Mouse (Mus musculus) liver, embryonic 14.5 days (tissue): ENCODE measurements around the gene Fcrlb. TPM values are rescaled to one million over a fixed set of nuclear protein-coding genes. Genes with fewer than 3 reads are reported as not detected.
"Not testable (repeated sequence)": the region's sequence is repeated elsewhere in the genome, so short reads cannot be mapped to it uniquely, and the experiment has no call there.

ENCODE experiments used
- ATAC-seq: fragments of 200-750 bp; cut with Nextera tagmentation; 2 replicates; pipeline ENCODE4 v1.8.0; 2017; ENCODE audit warnings: moderate number of reproducible peaks, mild to moderate bottlenecking, moderate library complexity; ENCODE audit not compliant: insufficient read depth
- DNase-seq, 3 experiments: peaks; one replicate each; pipeline ENCODE4 v3.0.0-alpha.2; 2012 to 2013; ENCODE audit warnings: low read depth in 3 of 3, low spot score in 3 of 3
- H3K27ac ChIP-seq: fragments of 300-500 bp; sonication (generic); 2 replicates; pipeline ENCODE4 v1.5.1; 2014; ENCODE audit warnings: moderate library complexity, mild to moderate bottlenecking, control low read depth, inconsistent platforms
- H3K27me3 ChIP-seq: fragments of 300-500 bp; sonication (generic); 2 replicates; pipeline ENCODE4 v1.6.1; 2014; ENCODE audit warnings: mild to moderate bottlenecking, low read length, moderate library complexity; ENCODE audit not compliant: control insufficient read depth, insufficient read depth
- H3K36me3 ChIP-seq: fragments of 300-500 bp; sonication (generic); replicated peaks from 2 replicates; pipeline ENCODE4 v1.6.1; 2014; ENCODE audit warnings: low read depth; ENCODE audit not compliant: control insufficient read depth, insufficient read depth
- H3K4me1 ChIP-seq, 2 experiments: fragments of 200-500 bp in 1 of 2; fragments of 300-500 bp in 1 of 2; sonication (generic) in 1 of 2; replicated peaks; 2 replicates each; pipeline ENCODE4 v1.6.1; 2012 to 2014; ENCODE audit warnings: antibody characterized with exemption in 1 of 2, inconsistent platforms in 1 of 2, low read length in 1 of 2; ENCODE audit not compliant: control insufficient read depth in 2 of 2, insufficient read depth in 2 of 2
- H3K4me2 ChIP-seq: fragments of 300-500 bp; sonication (generic); 2 replicates; pipeline ENCODE4 v1.6.1; 2014; ENCODE audit warnings: low read depth, mild to moderate bottlenecking, control low read depth, moderate library complexity
- H3K4me3 ChIP-seq, 2 experiments: fragments of 200-500 bp in 1 of 2; fragments of 300-500 bp in 1 of 2; sonication (generic) in 1 of 2; 2 replicates each; pipeline ENCODE4 v1.5.1; 2012 to 2014; ENCODE audit warnings: low read depth in 2 of 2, low read length in 2 of 2, mild to moderate bottlenecking in 2 of 2, control low read depth in 1 of 2, inconsistent platforms in 1 of 2, moderate library complexity in 1 of 2; ENCODE audit not compliant: insufficient read depth in 1 of 2
- H3K9ac ChIP-seq: fragments of 300-500 bp; sonication (generic); replicated peaks from 2 replicates; pipeline ENCODE4 v1.6.1; 2014; ENCODE audit warnings: mild to moderate bottlenecking, control low read depth, moderate library complexity
- H3K9me3 ChIP-seq: fragments of 300-500 bp; sonication (generic); 2 replicates; pipeline ENCODE4 v1.6.1; 2016; ENCODE audit warnings: low read length, mixed read lengths; ENCODE audit not compliant: control insufficient read depth
- CTCF ChIP-seq: IDR thresholded peaks from 2 replicates; pipeline ENCODE4 v1.5.1; 2016; ENCODE audit warnings: antibody characterized with exemption, low read depth, control low read depth
- EP300 ChIP-seq: IDR thresholded peaks from 2 replicates; pipeline ENCODE4 v1.6.1; 2016; ENCODE audit warnings: antibody characterized with exemption, low read depth
- WGBS: fragments of 180-500 bp; shearing (Covaris S2); extraction: QIAGEN DNeasy Blood & Tissue Kit; methylation state at CpG from one replicate; pipeline ENCODE4 v1.1.7; 2014; ENCODE audit not compliant: insufficient replicate concordance; 5-methylcytosine and 5-hydroxymethylcytosine counted together
- polyA plus RNA-seq, 2 experiments: library from polyadenylated mRNA; depleted of rRNA in 1 of 2; stranded (reverse) in 1 of 2; unstranded in 1 of 2; fragments of >200 nt; fragmentation: Nextera tagmentation in 1 of 2; extraction: Ambion mirVana in 1 of 2; gene quantifications; 2 replicates each; pipeline versions ENCODE4 v1.2.1 to v1.2.3; 2012 to 2014

Gene Fcrlb
- polyA plus RNA-seq, 2 experiments: 0.03 TPM; not detected in 1

DNA sequence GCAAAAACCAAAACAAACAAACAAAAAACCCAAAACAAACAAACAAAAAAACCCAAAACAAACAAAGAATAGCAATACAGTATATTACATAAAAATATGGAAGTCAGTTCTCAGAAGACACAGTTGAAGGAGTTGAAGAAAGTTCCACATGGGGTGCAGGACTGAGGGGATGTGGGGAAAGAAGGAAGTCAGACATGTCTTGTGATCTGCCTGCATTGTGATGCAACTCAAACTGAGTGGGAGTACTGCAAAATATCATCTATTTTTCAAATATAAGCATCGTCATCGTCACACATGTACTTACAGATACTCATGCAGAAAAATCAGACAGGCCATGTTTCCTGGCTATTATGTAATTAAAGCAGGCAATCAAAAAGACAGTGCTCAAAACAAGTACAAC lies 40.5 kb upstream of the Fcrlb start:
- 33% methylated on average over 2 of the region's 2 CpGs for WGBS
- Histone ChIP-seq H3K4me3 (no peak overlapping the region), H3K4me1 (peaks cover 0 to 8% of the 10 kb centered on the region in 2 experiments; a peak in 2 of 4 replicates)

DNA sequence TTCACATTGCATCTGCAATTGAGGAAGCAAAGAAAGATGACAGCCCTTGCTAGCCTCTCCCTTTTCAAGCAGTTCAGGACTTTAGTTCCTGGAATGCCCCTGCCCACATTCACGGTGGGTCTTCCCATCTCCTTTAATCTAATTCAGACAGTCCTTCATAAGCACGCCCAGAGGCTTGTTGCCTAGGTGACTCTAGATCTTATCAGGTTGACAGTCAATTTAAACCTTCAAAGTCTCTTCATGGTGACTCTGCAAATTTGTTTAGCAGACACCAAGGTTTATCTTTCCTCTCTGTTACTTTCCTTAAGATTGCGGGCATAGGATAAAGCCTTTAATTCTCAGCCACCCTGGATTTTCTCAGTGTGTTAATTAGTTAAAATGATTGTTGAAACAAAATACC lies 38.0 kb upstream of the Fcrlb start:
- Histone ChIP-seq H3K9me3 (no peaks in the 10 kb centered on the region), H3K27ac (no peak overlapping the region), H3K4me2 (no peak overlapping the region), H3K36me3 (no peaks in the 10 kb centered on the region), H3K4me1 (peaks cover 0 to 8% of the 10 kb centered on the region in 2 experiments; a peak in 2 of 4 replicates), H3K9ac (no peak overlapping the region), H3K4me3 (no peak overlapping the region), H3K27me3 (no peaks in the 10 kb centered on the region)
- ATAC-seq (peak; percentile 48; the same call in 1 of the 2 replicates), DNase-seq (peak; percentile 25 to 66 (median 27))
- TF ChIP-seq CTCF (no peak), EP300 (no peak)
- 9% methylated on average over 3 of the region's 3 CpGs for WGBS

More for the DNA sequence above, 40.5 kb upstream of the Fcrlb start:
- Histone ChIP-seq H3K9ac (no peak overlapping the region), H3K36me3 (no peaks in the 10 kb centered on the region), H3K27me3 (no peaks in the 10 kb centered on the region), H3K27ac (no peak overlapping the region), H3K9me3 (no peaks in the 10 kb centered on the region), H3K4me2 (no peak overlapping the region)
- TF ChIP-seq CTCF (no peak), EP300 (no peak)
- DNase-seq (no peak), ATAC-seq (no peak)

DNA sequence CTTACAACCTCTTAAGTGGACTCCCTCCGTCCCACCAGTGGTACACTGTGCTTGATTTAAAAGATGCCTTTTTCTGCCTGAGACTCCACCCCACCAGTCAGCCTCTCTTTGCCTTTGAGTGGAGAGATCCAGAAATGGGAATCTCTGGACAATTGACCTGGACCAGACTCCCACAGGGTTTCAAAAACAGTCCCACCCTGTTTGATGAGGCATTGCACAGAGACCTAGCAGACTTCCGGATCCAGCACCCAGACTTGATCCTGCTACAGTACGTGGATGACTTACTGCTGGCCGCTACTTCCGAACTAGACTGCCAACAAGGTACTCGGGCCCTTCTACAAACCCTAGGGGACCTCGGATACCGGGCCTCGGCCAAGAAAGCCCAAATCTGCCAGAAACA lies 32.2 kb upstream of the Fcrlb start:
- not testable (repeated sequence) for H3K4me2 ChIP-seq, H3K9me3 ChIP-seq, H3K27ac ChIP-seq, H3K9ac ChIP-seq, H3K27me3 ChIP-seq, ATAC-seq, H3K4me3 ChIP-seq, H3K36me3 ChIP-seq, H3K4me1 ChIP-seq, DNase-seq
- WGBS: 75% methylated on average over 2 of the region's 9 CpGs

DNA sequence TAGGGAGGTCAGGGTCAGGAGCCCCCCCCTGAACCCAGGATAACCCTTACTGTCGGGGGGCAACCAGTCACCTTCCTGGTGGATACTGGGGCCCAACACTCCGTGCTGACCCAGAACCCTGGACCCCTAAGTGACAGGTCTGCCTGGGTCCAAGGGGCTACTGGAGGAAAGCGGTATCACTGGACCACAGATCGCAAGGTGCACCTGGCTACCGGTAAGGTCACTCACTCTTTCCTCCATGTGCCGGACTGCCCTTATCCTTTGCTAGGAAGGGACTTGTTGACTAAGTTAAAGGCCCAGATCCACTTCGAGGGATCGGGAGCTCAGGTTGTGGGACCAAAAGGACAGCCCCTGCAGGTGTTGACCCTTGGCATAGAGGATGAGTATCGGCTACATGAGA lies 31.4 kb upstream of the Fcrlb start:
- H3K36me3 ChIP-seq, H3K4me2 ChIP-seq, H3K9me3 ChIP-seq, DNase-seq, H3K27ac ChIP-seq, H3K4me3 ChIP-seq, H3K9ac ChIP-seq, H3K27me3 ChIP-seq, ATAC-seq, H3K4me1 ChIP-seq: not testable (repeated sequence)
- 82% methylated on average over 9 of the region's 9 CpGs for WGBS

DNA sequence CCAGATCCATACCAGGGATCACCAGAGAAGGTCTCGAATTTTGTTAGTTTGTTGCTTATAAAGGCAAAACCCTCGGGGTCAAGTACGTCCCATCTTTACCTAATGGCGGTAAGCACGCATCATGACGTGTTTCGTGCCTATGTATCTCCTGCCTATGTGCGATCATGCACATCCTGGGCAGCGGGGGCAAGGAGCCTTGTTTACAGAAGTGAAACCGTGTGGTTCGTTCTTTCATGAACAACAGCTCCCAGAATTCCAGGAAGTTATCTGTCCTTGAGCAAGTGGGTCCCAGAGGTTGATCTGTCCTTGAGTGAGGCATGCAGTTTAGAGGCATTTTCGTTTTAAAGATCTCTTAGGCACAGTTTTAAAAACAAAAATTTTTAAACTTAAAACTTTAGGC lies 26.5 kb upstream of the Fcrlb start:
- TF ChIP-seq EP300 (no peak), CTCF (no peak)

More for the DNA sequence above, 26.5 kb upstream of the Fcrlb start:
- H3K36me3 ChIP-seq: no peaks in the 10 kb centered on the region
- H3K4me1 ChIP-seq: no peaks in the 10 kb centered on the region
- no peak overlapping the region for H3K4me2 ChIP-seq
- no peaks in the 10 kb centered on the region for H3K9me3 ChIP-seq
- H3K27ac ChIP-seq: no peak overlapping the region
- no peaks in the 10 kb centered on the region for H3K27me3 ChIP-seq
- 64% methylated on average over 12 of the region's 12 CpGs for WGBS
- H3K4me3 ChIP-seq: no peak overlapping the region
- ATAC-seq (no peak), DNase-seq (no peak)
- H3K9ac ChIP-seq: no peak overlapping the region
